Mouse (Mus musculus) neutrophil, adult 5-6 weeks (primary cell): ENCODE data around the gene Olfr1162. TPM values are rescaled to one million over a fixed set of nuclear protein-coding genes. Genes with fewer than 3 reads are reported as not detected.
"Not testable (repeated sequence)": the region's sequence is repeated elsewhere in the genome, so short reads cannot be mapped to it uniquely, and the experiment has no call there.

Source experiments
- ATAC-seq: fragments of 151-379, 151-347 bp; 2 replicates; pipeline ENCODE4 v1.8.0; 2017; ENCODE audit warnings: mild to moderate bottlenecking, moderate TSS enrichment; ENCODE audit not compliant: insufficient number of reproducible peaks, poor library complexity, low FRiP score, severe bottlenecking; ENCODE audit errors: extremely low read depth
- total RNA-seq: library from RNA; stranded (forward); fragments of 200-1000 nt; gene quantifications from 2 replicates; pipeline ENCODE4 v1.2.3, GENCODE M21; 2017

The Olfr1162 gene
- total RNA-seq: not detected in 2 replicates

DNA sequence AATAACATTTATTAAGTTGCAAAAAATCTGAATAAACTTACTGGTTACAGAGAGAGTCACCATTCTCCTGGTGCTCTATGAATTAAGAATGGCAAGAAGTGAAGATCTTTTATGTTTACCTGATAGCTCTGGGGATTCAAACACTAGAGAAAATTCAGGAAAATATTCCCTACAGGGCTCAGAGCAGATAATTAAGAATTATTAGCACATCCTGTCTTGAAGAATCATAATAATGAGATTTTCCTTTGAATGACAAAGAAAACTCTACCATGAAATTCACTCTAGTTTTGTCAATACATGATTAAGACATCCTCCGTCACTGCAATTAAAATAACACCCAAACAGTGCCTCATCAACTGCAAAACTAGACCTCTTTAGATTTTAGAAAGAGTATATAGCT lies at the start of gene Olfr1162:
Gene Olfr1162, minus strand, starts transcription at position 101 of the 400 bp plus-strand sequence.
- ATAC-seq: no peak

DNA sequence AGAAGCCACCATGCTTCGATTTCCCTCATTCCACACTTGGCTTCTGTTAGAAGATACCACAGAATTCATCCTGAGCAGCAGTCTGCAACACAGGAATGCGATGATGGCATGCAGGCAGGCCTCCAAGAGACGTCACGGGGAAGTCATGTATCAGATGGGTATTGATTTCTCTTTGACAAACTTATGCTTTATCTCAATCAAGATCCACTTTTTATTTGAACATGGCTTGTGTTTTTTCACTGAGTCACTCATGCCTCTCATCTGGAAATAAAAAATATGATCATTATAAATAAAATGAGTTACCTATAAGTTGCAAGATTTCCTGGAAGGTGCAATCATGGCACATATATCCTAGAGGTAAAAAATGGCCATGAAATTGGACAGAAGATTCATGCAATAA lies 42.9 kb upstream of the Olfr1162 start, which contains the start of gene Olfr1164:
Gene Olfr1164, minus strand, starts transcription at position 101 of the 400 bp plus-strand sequence.
- ATAC-seq: no peak

DNA sequence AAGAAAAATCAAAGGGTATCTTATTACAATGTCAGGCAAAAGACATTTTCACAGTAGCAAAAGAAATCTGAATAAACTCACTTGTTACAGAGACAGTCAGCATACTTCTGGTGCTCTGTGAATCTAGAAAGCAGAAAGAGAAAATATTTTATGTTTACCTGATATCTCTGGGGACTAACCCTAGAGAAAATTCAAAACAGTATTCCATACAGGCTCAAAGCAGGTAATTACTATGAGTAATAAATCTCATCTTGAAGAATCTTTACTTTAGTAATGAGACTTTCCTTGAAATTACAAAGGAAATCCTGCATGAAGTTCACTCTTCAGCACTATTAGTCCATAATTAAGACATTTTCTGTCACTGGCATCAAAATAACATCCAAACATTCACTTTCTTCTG lies 20.8 kb upstream of the Olfr1162 start, which contains the start of gene Olfr1163:
Gene Olfr1163, minus strand, starts transcription at position 101 of the 400 bp plus-strand sequence.
- ATAC-seq: no peak

DNA sequence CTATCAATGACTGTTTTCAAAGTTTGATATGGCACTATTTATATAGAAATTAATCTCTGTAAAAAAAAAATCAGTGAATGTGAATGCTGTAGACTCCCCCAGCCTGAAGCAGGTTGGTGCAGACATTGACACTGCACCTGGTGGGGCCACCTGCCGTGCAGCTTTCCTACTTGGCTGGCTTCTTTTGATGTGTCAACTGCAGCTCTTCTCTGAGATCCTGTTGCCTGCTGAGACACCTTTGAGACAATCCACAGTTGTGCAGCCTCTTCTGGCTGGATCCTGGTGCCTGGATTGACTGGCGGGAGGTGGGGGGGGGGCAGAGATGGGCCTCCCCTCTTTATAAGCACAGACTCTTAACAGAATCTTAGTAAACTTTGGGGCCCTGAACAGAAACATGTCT lies 12.7 kb upstream of the Olfr1162 start:
- ATAC-seq: no peak

DNA sequence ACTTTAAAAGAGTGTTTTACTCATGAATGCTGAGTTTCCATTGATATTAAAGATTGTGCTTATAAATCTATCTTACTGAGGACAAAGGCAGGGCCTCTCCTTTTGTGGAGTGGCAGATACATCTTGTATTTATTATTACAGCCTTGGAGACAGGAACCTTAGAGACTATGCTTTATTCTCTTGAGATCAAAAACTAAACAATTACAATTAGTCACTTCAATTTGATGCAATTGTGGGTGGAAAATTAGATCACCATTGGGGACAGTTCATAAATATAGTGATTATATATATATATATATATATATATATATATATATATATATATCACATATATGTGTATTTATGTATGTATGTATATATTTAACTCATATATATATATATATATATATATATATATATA lies 13.3 kb downstream of the Olfr1162 start, which contains the start of gene Olfr73:
Gene Olfr73, minus strand, starts transcription at position 101 of the 400 bp plus-strand sequence.
- ATAC-seq: no peak

DNA sequence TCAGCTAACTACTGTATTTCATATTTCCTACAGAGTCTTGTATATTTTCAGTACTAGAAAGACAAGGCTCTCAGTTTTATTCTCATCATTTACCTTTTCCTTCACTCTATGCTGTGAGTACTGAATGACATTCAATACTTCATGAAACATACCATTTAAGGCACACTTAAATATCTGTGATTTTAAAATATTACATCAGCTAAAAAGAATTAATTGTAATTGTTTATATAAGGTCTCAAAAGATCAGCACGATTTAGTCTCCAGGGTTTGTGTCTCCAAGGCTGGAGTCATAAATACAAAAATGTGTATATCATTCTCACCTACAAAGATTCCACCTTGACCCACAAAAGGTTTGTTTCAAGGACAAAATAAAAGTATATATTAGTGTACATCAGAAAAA lies 28.5 kb downstream of the Olfr1162 start, which contains the start of gene Olfr1161:
Gene Olfr1161, plus strand, starts transcription at position 301 of the 400 bp plus-strand sequence.
- ATAC-seq: not testable (repeated sequence)

DNA sequence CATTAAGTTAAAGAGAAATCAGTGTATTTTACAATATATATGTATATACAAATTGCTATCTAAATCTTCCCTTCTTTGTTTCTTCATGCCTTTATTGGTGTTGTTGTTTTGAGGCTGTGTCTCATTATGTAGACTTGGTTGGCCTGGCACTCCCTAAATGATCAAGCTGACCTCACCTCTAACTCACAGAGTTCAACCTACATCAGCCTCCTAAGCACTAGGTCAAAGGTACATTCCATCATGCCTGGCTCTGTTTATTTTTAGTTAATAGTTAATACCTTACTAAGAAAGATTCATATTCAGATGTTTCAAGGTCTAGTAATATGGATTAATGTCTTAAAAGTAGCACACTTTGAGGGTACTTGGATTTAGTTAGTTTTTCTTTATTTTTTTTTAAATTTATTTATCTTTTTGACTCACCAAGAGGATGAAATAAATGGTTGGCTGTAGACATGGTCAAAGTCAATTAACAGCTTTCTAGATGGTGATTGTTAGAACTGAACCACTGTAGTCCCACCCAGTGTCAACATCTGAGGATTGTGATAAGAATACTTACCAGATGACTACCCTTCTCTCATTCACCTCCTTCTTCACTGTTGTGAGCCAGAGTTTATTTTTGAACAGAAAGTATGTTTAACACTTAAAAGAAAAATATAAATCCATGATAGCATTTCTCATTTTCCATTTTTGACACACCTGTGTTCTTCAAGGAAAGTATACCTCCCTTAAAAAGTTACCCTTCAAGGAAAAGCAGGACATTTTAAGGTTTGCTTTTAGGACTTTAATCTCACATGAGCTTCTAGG lies 43.2 kb downstream of the Olfr1162 start, which contains the start of gene Olfr1160:
Gene Olfr1160, minus strand, starts transcription at position 754 of the 804 bp plus-strand sequence.
- no peak for ATAC-seq

Other genes starting within 250 kb of the Olfr1162 start
- not detected in 2 replicates for gene Olfr1145, start 241.3 kb downstream of the Olfr1162 start, total RNA-seq
- not detected in 2 replicates for gene Olfr1148, start 220.6 kb downstream of the Olfr1162 start, total RNA-seq
- gene Olfr1150-ps1, start 207.1 kb downstream of the Olfr1162 start, total RNA-seq: not detected in 2 replicates
- not detected in 2 replicates for gene Olfr1151, start 195.3 kb downstream of the Olfr1162 start, total RNA-seq
- gene Olfr1152, start 184.6 kb downstream of the Olfr1162 start, total RNA-seq: not detected in 2 replicates
- not detected in 2 replicates for gene Olfr1153, start 156.2 kb downstream of the Olfr1162 start, total RNA-seq
- not detected in 2 replicates for gene Olfr1154, start 146.0 kb downstream of the Olfr1162 start, total RNA-seq
- gene Olfr1155, start 106.0 kb downstream of the Olfr1162 start, total RNA-seq: not detected in 2 replicates
- gene Olfr1156, start 98.0 kb downstream of the Olfr1162 start, total RNA-seq: 0.12 TPM in 1 of 2 replicates, not detected in the other
- gene Olfr1157, start 82.8 kb downstream of the Olfr1162 start, total RNA-seq: not detected in 2 replicates
- not detected in 2 replicates for gene Olfr74, start 76.5 kb downstream of the Olfr1162 start, total RNA-seq
- not detected in 2 replicates for gene Olfr1158, start 61.0 kb downstream of the Olfr1162 start, total RNA-seq
- not detected in 2 replicates for gene Olfr1160, start 42.9 kb downstream of the Olfr1162 start, total RNA-seq
- not detected in 2 replicates for gene Olfr1161, start 28.4 kb downstream of the Olfr1162 start, total RNA-seq
- not detected in 2 replicates for gene Olfr73, start 13.4 kb downstream of the Olfr1162 start, total RNA-seq
- gene Olfr1163, start 20.7 kb upstream of the Olfr1162 start, total RNA-seq: not detected in 2 replicates
- not detected in 2 replicates for gene Olfr1164, start 42.8 kb upstream of the Olfr1162 start, total RNA-seq
- not detected in 2 replicates for gene Olfr1166, start 77.1 kb upstream of the Olfr1162 start, total RNA-seq
- not detected in 2 replicates for gene Olfr1167, start 104.1 kb upstream of the Olfr1162 start, total RNA-seq
- gene Olfr1168, start 130.8 kb upstream of the Olfr1162 start, total RNA-seq: not detected in 2 replicates
- not detected in 2 replicates for gene Olfr1170, start 177.2 kb upstream of the Olfr1162 start, total RNA-seq
- gene Olfr1173, start 228.7 kb upstream of the Olfr1162 start, total RNA-seq: 0.35 TPM in 1 of 2 replicates, not detected in the other